Mouse (Mus musculus) T-helper 2 cell (primary cell): ENCODE measurements around the gene Prtg.

Experiments used
- in situ Hi-C: fragments of 300-600 bp; cut with MboI, MseI; formaldehyde crosslinking; loops from one replicate; pipeline ENCODE4 v1.15.1; 2025; ENCODE audit warnings: high pct_unique_total_duplicates

The Prtg gene

GRCm38 (mm10) chr9:72809077-72809476 is 2.4 kb downstream of the Prtg start:
- in situ Hi-C loops: no loop called here

- in situ Hi-C loops: no loop called here
Measured at GRCm38 (mm10) chr9:72810607-72811006, 3.9 kb downstream of the Prtg start.

GRCm38 (mm10) chr9:72812091-72812490 is 5.4 kb downstream of the Prtg start:
- in situ Hi-C loops: no loop called here

- in situ Hi-C loops: no loop called here
Measured at GRCm38 (mm10) chr9:72812594-72813570, 6.2 kb downstream of the Prtg start.

GRCm38 (mm10) chr9:72825511-72825910 is 18.8 kb downstream of the Prtg start:
- in situ Hi-C loops: no loop called here

- in situ Hi-C loops: no loop called here
Measured at GRCm38 (mm10) chr9:72825976-72826375, 19.3 kb downstream of the Prtg start.

- in situ Hi-C loops: no loop called here
Measured at GRCm38 (mm10) chr9:72828616-72829257, 22.1 kb downstream of the Prtg start.

GRCm38 (mm10) chr9:72833992-72834696 is 27.5 kb downstream of the Prtg start:
- in situ Hi-C loops: no loop called here

GRCm38 (mm10) chr9:72835007-72835406 is 28.3 kb downstream of the Prtg start:
- in situ Hi-C loops: no loop called here

- in situ Hi-C loops: no loop called here
Measured at GRCm38 (mm10) chr9:72836708-72837495, 30.2 kb downstream of the Prtg start.

- in situ Hi-C loops: no loop called here
Measured at GRCm38 (mm10) chr9:72837598-72838160, 31.0 kb downstream of the Prtg start.

- in situ Hi-C loops: no loop called here
Measured at GRCm38 (mm10) chr9:72838256-72838655, 31.6 kb downstream of the Prtg start.

GRCm38 (mm10) chr9:72839346-72839990 is 32.8 kb downstream of the Prtg start:
- in situ Hi-C loops: no loop called here

GRCm38 (mm10) chr9:72844496-72844895 is 37.8 kb downstream of the Prtg start:
- in situ Hi-C loops: no loop called here

- in situ Hi-C loops: no loop called here
Measured at GRCm38 (mm10) chr9:72846160-72846559, 39.5 kb downstream of the Prtg start.

GRCm38 (mm10) chr9:72851541-72851940 is 44.9 kb downstream of the Prtg start:
- in situ Hi-C loops: no loop called here

GRCm38 (mm10) chr9:72851979-72852378 is 45.3 kb downstream of the Prtg start:
- in situ Hi-C loops: no loop called here

GRCm38 (mm10) chr9:72853681-72854190 is 47.1 kb downstream of the Prtg start:
- in situ Hi-C loops: no loop called here

GRCm38 (mm10) chr9:72856721-72857120 is 50.0 kb downstream of the Prtg start:
- in situ Hi-C loops: no loop called here

GRCm38 (mm10) chr9:72860764-72861163 is 54.1 kb downstream of the Prtg start:
- in situ Hi-C loops: no loop called here
